Mouse (Mus musculus) heart, embryonic 15.5 days (tissue): Measurements from ENCODE around the gene 2810408A11Rik. TPM values are rescaled to one million over a fixed set of nuclear protein-coding genes. Genes with fewer than 3 reads are reported as not detected.

ENCODE experiments used
- ATAC-seq: fragments of 200-750 bp; cut with Nextera tagmentation; replicated peaks from 2 replicates; pipeline ENCODE4 v1.8.0; 2017; ENCODE audit warnings: low read depth, moderate TSS enrichment; ENCODE audit not compliant: insufficient number of reproducible peaks, insufficient read depth, low FRiP score
- H3K27ac ChIP-seq: fragments of 300-500 bp; sonication (generic); 2 replicates; pipeline ENCODE4 v1.5.1; 2015; ENCODE audit warnings: mild to moderate bottlenecking, inconsistent platforms
- H3K27me3 ChIP-seq: fragments of 300-500 bp; sonication (generic); 2 replicates; pipeline ENCODE4 v1.6.1; 2015; ENCODE audit warnings: inconsistent platforms
- H3K36me3 ChIP-seq: fragments of 300-500 bp; sonication (generic); 2 replicates; pipeline ENCODE4 v1.6.1; 2015; ENCODE audit warnings: mild to moderate bottlenecking, inconsistent platforms
- H3K4me1 ChIP-seq: fragments of 300-500 bp; sonication (generic); replicated peaks from 2 replicates; pipeline ENCODE4 v1.6.1; 2015; ENCODE audit warnings: inconsistent platforms
- H3K4me2 ChIP-seq: fragments of 300-500 bp; sonication (generic); 2 replicates; pipeline ENCODE4 v1.6.1; 2015; ENCODE audit warnings: inconsistent platforms, mild to moderate bottlenecking, moderate library complexity
- H3K4me3 ChIP-seq: fragments of 300-500 bp; sonication (generic); 2 replicates; pipeline ENCODE4 v1.5.1; 2015; ENCODE audit warnings: mild to moderate bottlenecking, inconsistent platforms
- H3K9ac ChIP-seq: fragments of 300-500 bp; sonication (generic); 2 replicates; pipeline ENCODE4 v1.6.1; 2015; ENCODE audit warnings: mild to moderate bottlenecking, inconsistent platforms
- H3K9me3 ChIP-seq: fragments of 300-500 bp; sonication (generic); replicated peaks from 2 replicates; pipeline ENCODE4 v1.6.1; 2016; ENCODE audit warnings: inconsistent platforms
- WGBS: fragments of 180-500 bp; shearing (Covaris S2); methylation state at CpG from one replicate; pipeline ENCODE4 v1.1.7; 2015; ENCODE audit warnings: mixed read lengths; 5-methylcytosine and 5-hydroxymethylcytosine counted together
- polyA plus RNA-seq: library from polyadenylated mRNA; unstranded; fragments of >200 nt; fragmentation: Nextera tagmentation; extraction: Ambion mirVana; gene quantifications from 2 replicates; pipeline ENCODE4 v1.2.1, GENCODE M21; 2015

Gene 2810408A11Rik
- polyA plus RNA-seq, 1 experiment from 2014 or later: 3.7 TPM

DNA sequence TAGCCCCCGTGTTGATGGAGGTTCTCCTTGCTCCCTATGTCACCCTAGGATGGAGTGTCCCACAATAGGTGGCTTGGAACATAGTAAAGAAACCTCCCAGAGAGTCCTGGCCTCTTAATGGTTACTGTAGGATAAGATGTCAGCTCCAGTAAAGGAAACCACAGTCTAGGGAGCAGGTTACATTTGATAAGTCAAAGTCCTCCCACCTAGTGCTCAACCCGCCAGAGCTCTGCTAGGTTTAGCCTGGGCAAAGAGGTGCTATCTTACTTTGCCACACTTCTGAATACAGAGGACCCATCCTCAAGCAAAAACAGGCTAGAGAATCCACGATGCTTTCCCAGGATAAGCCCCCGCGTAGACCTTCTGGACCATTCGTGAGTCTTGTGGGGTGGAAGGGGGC is 21.8 kb downstream of the 2810408A11Rik start:
- Histone ChIP-seq H3K4me3 (peak overlapping the region; percentile 64), H3K4me2 (peak overlapping the region; percentile 80), H3K27me3 (no peaks in the 10 kb centered on the region; the same call in 1 of the 2 replicates), H3K9me3 (no peaks in the 10 kb centered on the region), H3K27ac (no peak overlapping the region), H3K9ac (no peak overlapping the region), H3K4me1 (peaks cover 46% of the 10 kb centered on the region), H3K36me3 (no peaks in the 10 kb centered on the region)
- 83% methylated on average over 6 of the region's 6 CpGs for WGBS
- no peak for ATAC-seq

DNA sequence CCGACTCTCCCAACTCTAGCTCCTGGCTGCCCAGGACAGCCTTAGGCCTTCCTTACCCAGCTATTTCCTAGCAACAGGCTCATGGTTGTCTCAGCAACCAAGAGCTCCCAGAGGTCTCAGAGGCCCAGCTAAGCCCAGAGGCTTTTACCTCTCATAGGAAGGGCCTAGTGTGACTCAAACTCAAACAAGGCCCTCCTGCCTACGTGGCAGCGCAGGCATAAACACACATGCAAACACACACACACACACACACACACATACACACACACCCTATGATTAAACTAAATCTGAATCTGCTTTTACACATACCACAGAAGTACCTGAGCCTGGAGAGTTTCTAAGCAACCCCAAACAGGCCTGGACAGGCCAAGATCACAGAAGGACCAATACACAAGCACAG is 22.4 kb downstream of the 2810408A11Rik start:
- no peak overlapping the region for H3K4me2 ChIP-seq
- no peak overlapping the region for H3K27ac ChIP-seq
- no peaks in the 10 kb centered on the region for H3K36me3 ChIP-seq
- H3K9ac ChIP-seq: no peak overlapping the region
- no peaks in the 10 kb centered on the region; the same call in 1 of the 2 replicates for H3K27me3 ChIP-seq
- peaks cover 46% of the 10 kb centered on the region for H3K4me1 ChIP-seq
- H3K4me3 ChIP-seq: no peak overlapping the region
- no peaks in the 10 kb centered on the region for H3K9me3 ChIP-seq
- no peak for ATAC-seq
- 87% methylated on average over 3 of the region's 3 CpGs for WGBS

DNA sequence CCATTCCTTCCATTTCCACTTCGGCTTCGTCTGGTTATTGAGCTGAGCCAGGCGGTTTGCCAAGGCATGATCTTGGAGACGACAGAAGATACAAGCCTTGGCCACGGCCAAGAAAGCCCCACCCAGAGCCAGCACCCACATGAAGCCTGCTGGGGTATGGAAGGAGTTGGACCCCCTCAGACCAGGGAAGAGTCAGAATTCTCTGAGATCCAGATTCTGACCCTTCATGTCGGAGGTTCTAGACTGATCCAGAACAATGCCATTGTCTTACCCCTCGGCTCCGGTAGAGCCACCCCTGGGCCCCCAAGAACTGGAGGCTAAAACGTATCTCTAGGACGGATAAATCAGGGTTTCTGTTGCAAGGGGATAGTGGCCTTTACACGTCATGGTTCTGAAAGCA is 22.9 kb downstream of the 2810408A11Rik start, which contains the start of gene Tmem95:
Gene Tmem95 (minus strand): TSS at position 141 of the 400 bp plus-strand sequence.
- WGBS: 79% methylated on average over 11 of the region's 11 CpGs
- Histone ChIP-seq H3K9me3 (no peaks in the 10 kb centered on the region), H3K4me1 (peaks cover 46% of the 10 kb centered on the region), H3K27ac (peak within 1 kb of the TSS; percentile 66; the same call in 1 of the 2 replicates), H3K4me3 (peak within 1 kb of the TSS; percentile 64), H3K9ac (0 out of 2 replicates have a peak within 1 kb of the TSS, but pooled peaks have one; percentile 3), H3K27me3 (no peaks in the 10 kb centered on the region; the same call in 1 of the 2 replicates), H3K4me2 (peak within 1 kb of the TSS; percentile 53), H3K36me3 (no peaks in the 10 kb centered on the region)
- no peak for ATAC-seq

- no peaks in the 10 kb centered on the region for H3K9me3 ChIP-seq
- ATAC-seq: peak; percentile 11; the same call in 1 of the 2 replicates
- H3K27ac ChIP-seq: peak overlapping the region; percentile 66
- WGBS: 3% methylated on average over 12 of the region's 12 CpGs
- H3K9ac ChIP-seq: 0 out of 2 replicates have a peak overlapping the region, but pooled peaks have one; percentile 3
- H3K4me1 ChIP-seq: peaks cover 42% of the 10 kb centered on the region
- H3K4me3 ChIP-seq: peak overlapping the region; percentile 18
- H3K36me3 ChIP-seq: no peaks in the 10 kb centered on the region
- H3K4me2 ChIP-seq: peak overlapping the region; percentile 53
- no peaks in the 10 kb centered on the region for H3K27me3 ChIP-seq
These were observed 23.9 kb downstream of the 2810408A11Rik start for GRCm38 (mm10) chr11:69876867-69877266.

DNA sequence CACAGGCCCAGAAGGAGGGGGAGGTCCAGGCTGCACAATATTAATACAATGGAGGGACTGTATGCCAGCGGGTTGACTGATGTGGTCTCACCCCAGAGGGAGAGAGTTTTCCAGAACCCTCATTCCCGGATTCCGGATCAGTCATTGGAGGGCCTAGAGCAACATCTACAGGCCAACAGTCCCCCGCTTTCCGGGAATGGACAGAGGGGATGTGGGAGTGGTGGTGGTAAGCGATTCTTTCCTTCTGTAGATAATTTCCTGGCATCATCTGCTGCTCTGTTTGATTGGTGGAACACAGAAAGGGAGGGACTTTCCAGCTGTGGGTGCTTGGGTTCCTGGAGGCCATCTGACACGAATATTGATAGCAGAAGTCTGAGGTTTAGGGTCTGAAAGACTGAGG is 24.6 kb downstream of the 2810408A11Rik start:
- ATAC-seq: peak; percentile 36; the same call in 1 of the 2 replicates
- Histone ChIP-seq H3K4me2 (peak overlapping the region; percentile 53; the same call in 1 of the 2 replicates), H3K27me3 (no peaks in the 10 kb centered on the region), H3K36me3 (no peaks in the 10 kb centered on the region), H3K9me3 (no peaks in the 10 kb centered on the region), H3K4me3 (no peak overlapping the region), H3K4me1 (peaks cover 37% of the 10 kb centered on the region), H3K9ac (no peak overlapping the region), H3K27ac (peak overlapping the region; percentile 66)
- WGBS: 45% methylated on average over 7 of the region's 7 CpGs

DNA sequence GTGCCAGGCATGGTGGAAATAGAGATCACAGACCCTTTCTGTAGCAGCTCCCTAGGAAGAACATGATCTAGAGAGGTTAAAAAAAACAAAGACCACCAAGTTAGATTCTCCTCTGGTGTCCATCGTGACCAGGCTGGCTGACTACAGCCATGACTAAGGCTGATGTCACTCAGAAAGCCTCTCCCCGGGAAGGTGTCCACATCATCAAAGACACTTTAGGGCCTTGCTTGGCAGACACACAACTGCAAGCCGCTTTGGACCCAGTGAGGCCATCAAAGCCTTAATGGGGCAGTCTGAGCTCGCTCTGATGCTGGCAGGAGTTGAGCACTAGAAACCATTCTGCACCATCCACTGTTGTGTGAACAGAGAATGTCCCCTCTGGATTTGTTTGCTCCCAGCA is 28.3 kb downstream of the 2810408A11Rik start:
- Histone ChIP-seq H3K4me2 (no peak overlapping the region), H3K27ac (no peak overlapping the region), H3K4me1 (peaks cover 19% of the 10 kb centered on the region), H3K36me3 (no peaks in the 10 kb centered on the region), H3K9ac (no peak overlapping the region), H3K4me3 (no peak overlapping the region), H3K9me3 (no peaks in the 10 kb centered on the region), H3K27me3 (no peaks in the 10 kb centered on the region)
- no peak for ATAC-seq
- WGBS: 79% methylated on average over 4 of the region's 4 CpGs

DNA sequence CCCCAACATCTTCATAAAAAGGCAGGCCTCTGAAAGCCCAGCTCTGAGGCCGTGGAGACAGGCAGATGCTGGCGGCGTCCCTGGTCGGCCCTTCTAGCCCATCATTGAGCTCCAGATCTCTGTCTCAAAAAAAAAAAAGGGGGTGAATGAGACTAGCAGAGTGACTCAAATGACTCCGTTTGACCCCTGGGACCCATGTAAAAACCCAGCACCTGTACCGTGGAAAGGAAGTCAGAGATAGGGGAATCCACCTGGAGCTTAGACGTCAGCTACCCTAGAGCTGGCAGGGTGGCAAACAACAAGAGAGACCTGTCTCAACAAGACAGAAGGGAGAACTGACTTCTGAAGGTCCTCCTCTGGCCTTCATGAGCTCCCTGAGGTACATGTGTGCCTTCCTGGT is 29.0 kb downstream of the 2810408A11Rik start:
- Histone ChIP-seq H3K9me3 (no peaks in the 10 kb centered on the region), H3K36me3 (no peaks in the 10 kb centered on the region), H3K4me2 (no peak overlapping the region), H3K27ac (no peak overlapping the region), H3K9ac (no peak overlapping the region), H3K4me3 (no peak overlapping the region), H3K4me1 (peaks cover 13% of the 10 kb centered on the region), H3K27me3 (no peaks in the 10 kb centered on the region)
- ATAC-seq: no peak
- WGBS: 83% methylated on average over 7 of the region's 7 CpGs

- H3K9ac ChIP-seq: no peak overlapping the region
- ATAC-seq: no peak
- no peaks in the 10 kb centered on the region for H3K9me3 ChIP-seq
These were observed 30.3 kb downstream of the 2810408A11Rik start for GRCm38 (mm10) chr11:69870289-69871069.

GRCm38 (mm10) chr11:69867335-69867734 is 33.5 kb downstream of the 2810408A11Rik start:
- 45% methylated on average over 9 of the region's 9 CpGs for WGBS
- no peak overlapping the region for H3K27ac ChIP-seq
- H3K36me3 ChIP-seq: no peaks in the 10 kb centered on the region
- ATAC-seq: 0 out of 2 replicates have a peak, but pooled peaks have one; percentile 14
- no peaks in the 10 kb centered on the region for H3K27me3 ChIP-seq
- no peak overlapping the region for H3K4me2 ChIP-seq
- peaks cover 4% of the 10 kb centered on the region for H3K4me1 ChIP-seq
- H3K9ac ChIP-seq: no peak overlapping the region
- H3K4me3 ChIP-seq: no peak overlapping the region
- H3K9me3 ChIP-seq: no peaks in the 10 kb centered on the region

More at GRCm38 (mm10) chr11:69870289-69871069, 30.3 kb downstream of the 2810408A11Rik start:
- 0 out of 2 replicates have a peak, but pooled peaks cover under 1% of the 10 kb centered on the region for H3K4me1 ChIP-seq
- no peaks in the 10 kb centered on the region for H3K27me3 ChIP-seq
- H3K4me3 ChIP-seq: no peak overlapping the region
- WGBS: 90% methylated on average over 2 of the region's 2 CpGs
- no peaks in the 10 kb centered on the region for H3K36me3 ChIP-seq
- H3K4me2 ChIP-seq: no peak overlapping the region
- no peak overlapping the region for H3K27ac ChIP-seq

GRCm38 (mm10) chr11:69865561-69865960 is 35.2 kb downstream of the 2810408A11Rik start:
- peaks cover 4% of the 10 kb centered on the region for H3K4me1 ChIP-seq
- no peaks in the 10 kb centered on the region for H3K27me3 ChIP-seq
- no peak for ATAC-seq
- no peak overlapping the region for H3K9ac ChIP-seq
- H3K9me3 ChIP-seq: no peaks in the 10 kb centered on the region
- H3K27ac ChIP-seq: no peak overlapping the region
- no peak overlapping the region for H3K4me3 ChIP-seq
- WGBS: 87% methylated on average over 9 of the region's 9 CpGs
- no peak overlapping the region for H3K4me2 ChIP-seq
- no peaks in the 10 kb centered on the region for H3K36me3 ChIP-seq

- peak overlapping the region; percentile 45; the same call in 1 of the 2 replicates for H3K27ac ChIP-seq
- no peak overlapping the region for H3K4me3 ChIP-seq
- no peaks in the 10 kb centered on the region for H3K9me3 ChIP-seq
- ATAC-seq: no peak; the same call in 1 of the 2 replicates
- peaks cover 3% of the 10 kb centered on the region for H3K27me3 ChIP-seq
- H3K9ac ChIP-seq: no peak overlapping the region
- no peak overlapping the region for H3K4me2 ChIP-seq
- peaks cover 4% of the 10 kb centered on the region for H3K4me1 ChIP-seq
- no peaks in the 10 kb centered on the region for H3K36me3 ChIP-seq
- WGBS: 41% methylated on average over 8 of the region's 8 CpGs
These were observed 36.5 kb downstream of the 2810408A11Rik start for GRCm38 (mm10) chr11:69864138-69864860.
